Mouse (Mus musculus) adrenal gland, postnatal 36 days (tissue): ENCODE data around the gene Ankrd2. TPM values are rescaled to one million over a fixed set of nuclear protein-coding genes. Genes with fewer than 3 reads are reported as not detected.
A peak's percentile ranks its signal among the peaks of the same experiment; 100 is the strongest.

ENCODE experiments used
- DNase-seq, 2 experiments: peaks; one replicate each; pipeline ENCODE4 v3.0.0; 2021; ENCODE audit warnings: mixed read lengths in 1 of 2
- total RNA-seq, 2 experiments: library from RNA; stranded (reverse); gene quantifications; 2 replicates each; pipeline ENCODE4 v1.2.3; 2021

Gene Ankrd2
- total RNA-seq, 2 experiments from 2014 or later = 0.49 TPM; not detected in 1

- DNase-seq = no peak
These were observed 20.8 kb upstream of the Ankrd2 start for GRCm38 (mm10) chr19:42015001-42015400.

DNA sequence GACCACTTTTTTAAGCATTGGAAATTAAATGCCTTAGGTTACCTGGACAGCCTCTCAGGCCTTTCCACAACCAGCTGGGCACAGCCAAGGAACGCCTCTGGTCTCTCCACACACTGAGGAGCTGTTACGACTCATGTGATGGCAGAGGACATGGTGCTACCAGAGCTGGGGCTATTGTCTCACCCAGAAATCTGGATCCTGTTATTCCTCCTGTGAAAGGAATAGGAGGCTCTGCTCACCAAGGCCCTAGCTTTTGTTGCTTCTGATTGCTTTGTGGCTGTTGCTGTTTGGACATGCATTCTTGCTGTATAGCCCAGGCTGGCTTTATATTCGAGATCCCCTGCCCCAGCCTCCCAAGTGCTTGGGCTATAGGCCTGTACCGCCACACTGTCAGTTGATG is 19.5 kb upstream of the Ankrd2 start:
- no peak for DNase-seq

- DNase-seq = peak in 1 of 2 experiments; percentile 33
These were observed 19.0 kb upstream of the Ankrd2 start for GRCm38 (mm10) chr19:42016840-42017239.

DNA sequence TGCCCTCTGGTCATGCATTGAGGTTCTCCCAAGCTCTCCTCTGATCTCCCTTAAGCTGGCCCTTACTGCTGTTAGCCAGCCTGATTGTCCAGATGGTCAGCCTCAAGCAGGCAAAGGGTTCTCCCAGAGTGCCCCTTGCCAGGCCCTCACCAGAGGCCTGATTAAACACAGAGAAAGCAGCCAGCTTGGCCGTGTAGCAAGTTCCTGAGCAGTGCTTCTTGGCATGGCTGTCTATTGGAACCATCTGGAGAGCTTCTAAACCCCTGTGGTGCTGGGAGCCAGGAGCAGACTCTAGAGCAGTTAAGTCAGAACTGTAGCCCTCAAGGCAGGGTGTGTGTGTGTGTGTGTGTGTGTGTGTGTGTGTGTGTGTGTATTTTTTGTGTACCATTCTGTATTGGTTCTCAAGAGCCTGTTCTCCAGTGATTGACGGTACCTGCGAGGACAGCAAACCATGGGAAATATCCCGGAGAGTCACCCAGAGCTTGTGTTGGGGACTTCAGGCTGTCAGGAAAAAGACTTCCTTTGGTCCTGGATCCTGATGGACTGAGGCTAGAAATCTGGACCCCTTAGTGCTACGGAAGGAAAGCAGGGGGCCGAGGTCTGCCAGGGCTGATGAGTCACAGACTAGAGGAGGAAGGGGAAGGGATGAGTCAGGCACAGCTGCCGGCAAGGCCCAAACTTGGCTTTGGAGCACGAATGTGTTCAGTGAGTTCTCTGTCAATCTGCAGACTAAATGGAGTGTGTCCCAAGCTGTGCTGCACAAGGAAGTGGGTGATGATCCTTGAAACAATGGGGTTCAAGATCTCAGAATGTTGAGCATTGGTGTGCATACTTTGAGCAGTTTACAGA is 18.2 kb upstream of the Ankrd2 start:
- DNase-seq = peak; percentile 84 to 87

DNA sequence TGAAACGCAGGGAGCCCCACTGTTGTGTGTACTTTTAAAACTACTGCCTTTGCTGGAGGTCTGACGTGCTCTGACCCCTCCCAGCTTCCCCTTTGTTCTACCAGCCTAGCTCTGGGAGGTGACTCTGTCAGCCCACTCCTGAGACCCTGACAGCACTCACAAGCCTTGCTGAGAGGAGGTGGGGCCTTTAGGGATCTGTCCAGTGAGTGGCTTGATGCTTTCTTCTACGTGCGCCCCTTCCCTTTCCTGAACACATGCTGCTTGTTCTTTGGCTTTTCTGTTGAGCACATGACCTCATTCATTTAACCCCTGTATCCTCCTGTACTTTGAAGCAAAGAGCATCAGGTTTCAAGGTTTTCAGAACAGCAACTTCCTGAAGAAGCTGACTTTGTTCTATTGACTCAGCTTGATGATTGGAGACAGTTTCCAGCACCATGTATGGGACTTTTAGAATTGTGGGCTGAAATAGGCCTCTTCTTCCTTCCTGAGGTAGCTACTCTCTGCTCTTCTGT is 16.7 kb upstream of the Ankrd2 start:
- DNase-seq = no peak

DNA sequence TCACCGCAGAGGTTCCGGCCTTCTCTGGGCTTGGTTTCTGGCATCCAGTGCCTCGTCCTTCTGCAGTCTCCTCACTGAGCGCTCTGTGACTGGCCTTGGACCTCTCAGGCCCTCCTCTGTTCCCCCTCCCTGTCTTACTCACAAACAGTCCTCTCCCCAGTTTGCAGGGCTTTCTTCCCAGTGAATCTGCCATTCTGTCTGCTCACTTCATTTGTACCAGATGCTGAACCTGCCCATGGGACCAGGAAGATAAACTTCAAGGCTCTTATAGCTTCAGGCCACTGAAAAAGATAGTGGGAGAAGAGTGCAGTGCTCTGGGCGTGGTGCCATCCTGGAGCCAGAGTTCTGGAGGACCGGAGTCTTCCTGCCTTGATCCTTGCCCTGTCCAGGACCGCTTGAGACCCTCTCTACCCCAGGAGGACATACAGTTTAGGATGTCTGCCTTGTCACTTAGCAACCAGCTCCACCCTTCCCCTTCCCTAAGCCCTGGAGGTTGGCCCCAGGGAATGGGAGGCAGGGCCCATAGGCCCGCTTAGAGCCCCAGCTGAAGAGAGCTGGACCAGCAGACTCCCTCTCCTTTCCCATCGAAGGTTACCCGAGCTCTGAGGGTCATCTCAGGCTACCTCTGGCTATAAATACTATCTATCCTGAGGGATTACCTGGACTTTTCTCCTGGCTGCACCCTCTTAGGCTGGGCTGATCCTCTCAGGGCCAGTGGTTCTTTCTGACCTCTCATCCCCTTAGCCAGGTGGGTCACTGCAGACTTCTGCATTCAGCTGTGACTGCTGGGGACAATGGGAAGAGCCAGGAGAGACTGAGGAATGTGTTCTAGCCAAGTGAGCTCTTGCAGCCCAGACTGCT is 13.9 kb upstream of the Ankrd2 start:
- peak; percentile 62 to 74 for DNase-seq

DNA sequence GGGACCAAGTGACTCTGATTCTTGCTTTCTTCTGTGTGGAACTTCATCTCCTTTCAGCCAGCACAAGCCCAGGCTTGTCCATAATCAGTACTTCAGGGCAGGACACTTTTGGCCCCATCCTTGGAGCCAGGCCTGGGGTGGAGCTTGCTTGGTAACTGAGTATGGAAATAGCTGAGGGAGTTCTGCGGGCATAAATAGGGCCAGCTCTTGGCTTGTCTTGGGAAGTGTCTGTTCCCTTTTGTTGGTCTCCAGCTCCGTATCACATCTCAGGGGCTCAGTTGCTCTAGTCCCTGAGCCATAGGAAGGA is 13.3 kb upstream of the Ankrd2 start:
- DNase-seq = no peak

DNA sequence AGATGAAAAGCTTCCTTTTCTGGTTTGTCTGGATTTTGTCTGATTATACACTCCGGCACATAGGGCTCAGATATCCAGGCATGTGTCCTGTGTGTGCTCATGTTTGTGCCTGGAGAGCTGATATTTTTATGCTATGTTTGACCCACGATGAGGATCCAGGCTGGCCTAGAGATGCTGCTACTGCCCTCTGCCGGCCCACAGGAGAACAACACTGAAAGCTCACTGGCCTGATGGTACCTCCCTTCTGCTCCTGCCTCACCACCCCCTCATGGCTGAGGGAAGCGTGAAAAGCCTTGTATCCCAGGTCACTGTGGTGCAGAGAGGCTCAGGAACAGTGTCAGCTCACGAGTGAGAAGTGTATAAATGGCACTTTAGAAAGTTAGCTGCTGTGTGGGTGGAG is 9.6 kb upstream of the Ankrd2 start:
- DNase-seq = peak; percentile 87 to 88

GRCm38 (mm10) chr19:42031112-42031511 is 4.7 kb upstream of the Ankrd2 start:
- no peak for DNase-seq

DNA sequence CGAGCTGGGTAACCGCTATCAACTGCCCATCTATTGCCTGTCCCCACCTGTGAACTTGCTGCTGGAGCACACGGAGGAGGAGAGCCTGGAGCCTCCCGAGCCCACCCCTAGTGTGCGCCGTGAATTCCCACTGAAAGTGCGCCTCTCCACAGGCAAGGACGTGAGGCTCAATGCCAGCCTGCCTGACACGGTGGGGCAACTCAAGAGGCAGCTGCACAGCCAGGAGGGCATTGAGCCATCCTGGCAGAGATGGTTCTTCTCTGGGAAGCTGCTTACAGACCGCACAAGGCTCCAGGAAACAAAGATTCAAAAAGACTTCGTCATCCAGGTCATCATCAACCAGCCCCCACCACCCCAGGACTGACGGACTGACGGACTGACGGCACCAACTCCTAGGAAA is 2.2 kb upstream of the Ankrd2 start:
- no peak for DNase-seq

DNA sequence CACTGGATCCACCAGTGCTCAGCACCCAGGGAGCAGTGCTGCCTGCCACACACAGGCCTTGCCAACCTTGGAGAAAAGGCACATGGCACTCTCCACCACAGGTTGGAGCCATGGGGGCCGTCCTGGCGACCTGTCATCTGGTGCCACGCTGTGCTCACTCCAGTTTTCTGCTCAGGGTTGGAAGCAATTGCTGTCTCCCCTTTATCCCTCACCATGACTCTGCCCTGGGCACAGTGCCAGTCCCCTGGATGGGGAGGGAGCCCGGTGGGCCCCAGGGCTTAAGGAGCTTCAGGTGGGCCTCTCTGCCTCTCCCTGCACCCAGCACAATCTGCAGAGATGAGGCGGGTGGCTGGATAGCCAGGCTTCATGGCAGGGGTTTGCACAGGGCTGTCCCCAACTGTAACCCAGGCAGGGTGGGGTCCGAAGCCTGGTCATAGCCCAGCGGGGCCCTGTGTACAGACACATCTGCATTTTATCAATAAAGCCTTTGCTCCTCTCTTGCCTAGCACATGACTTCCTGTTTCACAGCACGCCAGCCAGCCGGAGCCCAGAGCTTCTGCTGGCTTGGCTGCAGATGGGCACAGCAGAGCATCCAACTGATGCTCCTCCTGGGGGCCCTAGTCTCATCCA is 1.5 kb upstream of the Ankrd2 start:
- DNase-seq = peak in 1 of 2 experiments; percentile 16

DNA sequence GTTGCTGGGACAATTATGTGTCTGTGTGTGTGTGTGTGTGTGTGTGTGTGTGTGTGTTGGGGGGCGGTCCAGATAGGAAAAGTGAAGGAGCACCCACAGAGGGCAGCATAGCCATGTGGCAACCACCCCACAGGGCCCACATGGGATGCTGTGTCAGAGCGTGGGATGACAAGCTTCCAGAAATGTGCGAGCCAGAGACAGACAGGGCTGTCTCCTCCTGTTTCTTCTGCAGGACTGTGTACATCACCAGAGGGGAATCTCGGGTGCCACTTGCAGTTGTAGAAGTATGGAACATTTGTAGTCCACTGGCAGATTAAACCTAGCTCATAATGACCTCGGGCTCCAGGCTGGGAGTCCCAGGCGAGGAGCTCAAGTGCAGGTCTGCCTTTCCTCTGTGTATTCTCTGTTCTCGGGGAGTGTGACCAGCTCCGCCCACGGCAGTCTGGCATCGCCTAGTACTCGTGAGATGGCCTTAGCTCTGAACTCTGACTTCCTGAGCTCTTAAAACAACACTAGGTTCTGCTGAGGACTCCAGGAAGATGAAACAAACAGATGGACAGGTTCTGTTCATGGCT is 832 bp upstream of the Ankrd2 start:
- no peak for DNase-seq

GRCm38 (mm10) chr19:42036357-42036756 is 557 bp downstream of the Ankrd2 start:
- DNase-seq = no peak

DNA sequence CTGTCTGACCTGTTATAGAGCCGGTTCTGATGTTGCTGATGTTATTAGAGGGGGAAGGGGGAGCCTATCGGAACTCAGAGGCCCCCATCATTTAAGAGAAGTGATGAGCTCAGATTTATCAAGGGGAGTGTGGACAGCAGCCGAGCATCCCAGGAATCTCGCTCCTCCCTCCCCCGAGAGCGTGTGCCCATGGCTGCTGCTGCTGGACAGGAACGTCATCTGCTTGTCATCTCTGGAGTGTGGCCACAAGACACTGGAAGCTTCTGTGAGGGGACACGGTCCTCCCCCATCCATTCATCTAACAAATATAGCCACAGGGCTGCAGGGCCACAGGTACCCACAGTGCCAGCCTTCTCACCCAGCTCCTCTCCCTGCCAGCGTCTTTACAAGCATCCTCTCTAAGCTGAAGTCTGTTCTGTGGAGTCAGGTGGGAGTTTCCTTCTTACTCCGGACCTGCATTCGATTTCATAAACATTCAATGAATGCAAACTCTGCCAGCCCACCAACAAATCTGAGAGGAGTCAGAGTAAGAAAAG is 1.4 kb downstream of the Ankrd2 start:
- DNase-seq = no peak

DNA sequence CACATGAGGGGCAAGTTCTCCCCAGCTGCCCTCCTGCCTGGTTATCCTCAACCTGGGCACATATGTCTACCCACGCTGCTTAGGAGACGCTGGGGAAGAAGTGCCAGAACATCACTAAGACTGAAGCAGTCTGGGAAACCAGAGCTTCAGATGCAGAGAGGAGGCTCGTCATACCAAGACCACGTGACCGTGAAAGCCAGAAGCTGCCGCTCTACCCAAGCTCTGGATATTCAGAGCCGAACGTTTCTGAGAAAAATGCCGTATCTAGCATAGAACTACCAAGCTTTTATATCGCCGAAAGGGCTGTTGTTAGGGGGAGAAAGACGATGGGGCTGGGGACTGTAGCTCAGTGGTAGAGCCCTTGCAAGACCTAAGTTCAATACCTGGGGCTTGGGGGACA is 2.5 kb downstream of the Ankrd2 start:
- no peak for DNase-seq

- no peak for DNase-seq
These were observed 8.2 kb downstream of the Ankrd2 start for GRCm38 (mm10) chr19:42043988-42044387.

GRCm38 (mm10) chr19:42045269-42046102 is 9.7 kb downstream of the Ankrd2 start, which contains the start of gene Hoga1:
Hoga1 (plus strand) TSS chr19:42045610.
- DNase-seq = peak; percentile 84 to 89

GRCm38 (mm10) chr19:42050251-42050650 is 14.5 kb downstream of the Ankrd2 start:
- no peak for DNase-seq

GRCm38 (mm10) chr19:42051351-42051750 is 15.6 kb downstream of the Ankrd2 start:
- no peak for DNase-seq

DNA sequence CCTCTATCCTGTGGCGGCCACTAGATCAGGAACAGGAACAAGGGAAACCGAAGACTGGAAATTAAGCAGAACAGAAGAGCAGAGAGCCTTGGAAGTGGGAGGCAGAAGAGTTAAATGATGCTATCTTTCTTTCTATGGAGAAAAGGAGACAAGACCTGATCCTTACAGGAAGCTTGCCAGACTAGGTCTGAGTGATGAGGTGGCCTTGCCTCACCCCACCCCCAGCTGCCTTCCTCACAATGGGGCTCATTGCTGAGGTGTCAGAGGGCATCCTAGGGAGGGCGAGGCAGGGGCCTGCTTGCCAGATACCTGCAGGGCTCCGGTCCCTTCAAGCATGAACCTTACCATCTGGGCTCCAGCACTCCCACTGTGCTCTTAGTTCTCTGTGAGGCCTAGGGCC is 16.1 kb downstream of the Ankrd2 start, which contains the start of gene 4933411K16Rik:
Gene 4933411K16Rik, plus strand, starts transcription at position 301 of the 400 bp plus-strand sequence.
- no peak for DNase-seq

GRCm38 (mm10) chr19:42054255-42054654 is 18.5 kb downstream of the Ankrd2 start:
- DNase-seq = no peak
